In genomic region chr5:41706777-41707114, GRCm38 (mm10) we compare ENCODE assay signal across 8 mouse cellular contexts. TPM values are rescaled to one million over a fixed set of nuclear protein-coding genes. Genes with fewer than 3 reads are reported as not detected.
DNase-seq lines count a peak whose midpoint lies in the region; ATAC-seq and TF ChIP-seq lines count a peak whose summit lies in the region.

No protein-coding gene starts in this region.

- no peak overlapping the region for H3K27ac ChIP-seq in liver, adult 2 months (replicated peaks; ENCODE audit: insufficient read depth, low read depth, low read length)
- H3K27ac ChIP-seq in embryonic facial prominence, embryonic 13.5 days, result no peak overlapping the region
- H3K27ac ChIP-seq in intestine, embryonic 16.5 days (ENCODE audit: low read length), result no peak overlapping the region
- no peak overlapping the region for H3K27ac ChIP-seq in neural tube, embryonic 13.5 days (replicated peaks)

- peak overlapping the region; percentile 94 for H3K4me2 ChIP-seq in embryonic facial prominence, embryonic 13.5 days
- H3K4me2 ChIP-seq in intestine, embryonic 16.5 days (ENCODE audit: low read depth, low read length), result peak overlapping the region; percentile 77
- H3K4me2 ChIP-seq in neural tube, embryonic 13.5 days, result peak overlapping the region; percentile 99

- no peak for TF ChIP-seq CTCF in liver, adult 2 months (IDR thresholded peaks at IDR 0.05; ENCODE audit: low read depth, low read length)

- H3K79me2 ChIP-seq in liver, adult 2 months (ENCODE audit: control insufficient read depth, insufficient read depth, low read length), result no peaks in the 10 kb centered on the region; the same call in 1 of the 2 replicates

- 5% methylated on average over 9 of the region's 9 CpGs for WGBS in liver, adult 2 months
- WGBS in embryonic facial prominence, embryonic 13.5 days, result 5% methylated on average over 9 of the region's 9 CpGs
- WGBS in intestine, embryonic 16.5 days, result 5% methylated on average over 9 of the region's 9 CpGs
- WGBS in neural tube, embryonic 13.5 days, result 4% methylated on average over 9 of the region's 9 CpGs

- DNase-seq in liver, adult 2 months (ENCODE audit: extremely low read depth, low read depth, low spot score), result no peak
- no peak for DNase-seq in liver
- DNase-seq in B cell, adult 2 months, result no peak
- no peak for DNase-seq in cerebellum, postnatal 14 days
- DNase-seq in embryo, embryonic 9.5 days (ENCODE audit: extremely low spot score), result no peak

- H3K27me3 ChIP-seq in liver, adult 2 months (ENCODE audit: control insufficient read depth, insufficient read depth, low read length), result no peaks in the 10 kb centered on the region
- no peaks in the 10 kb centered on the region for H3K27me3 ChIP-seq in embryonic facial prominence, embryonic 13.5 days
- H3K27me3 ChIP-seq in intestine, embryonic 16.5 days (replicated peaks; ENCODE audit: control insufficient read depth, insufficient read depth, low read length), result no peaks in the 10 kb centered on the region
- H3K27me3 ChIP-seq in neural tube, embryonic 13.5 days, result no peaks in the 10 kb centered on the region

- H3K9ac ChIP-seq in liver, adult 2 months (ENCODE audit: low read depth, low read length), result peak overlapping the region; percentile 86
- peak overlapping the region; percentile 93 for H3K9ac ChIP-seq in embryonic facial prominence, embryonic 13.5 days
- H3K9ac ChIP-seq in intestine, embryonic 16.5 days (ENCODE audit: low read depth, low read length), result peak overlapping the region; percentile 91
- H3K9ac ChIP-seq in neural tube, embryonic 13.5 days, result peak overlapping the region; percentile 90

- peaks cover 2% of the 10 kb centered on the region; the same call in 1 of the 2 replicates for H3K4me1 ChIP-seq in liver, adult 2 months (ENCODE audit: control insufficient read depth, insufficient read depth, low read length)
- H3K4me1 ChIP-seq in embryonic facial prominence, embryonic 13.5 days, result peaks cover 6% of the 10 kb centered on the region; the same call in 1 of the 2 replicates
- peaks cover 3% of the 10 kb centered on the region; the same call in 1 of the 2 replicates for H3K4me1 ChIP-seq in intestine, embryonic 16.5 days (ENCODE audit: control insufficient read depth, insufficient read depth, low read length)
- H3K4me1 ChIP-seq in neural tube, embryonic 13.5 days (replicated peaks), result peaks cover 23% of the 10 kb centered on the region

- 0 out of 2 replicates have a peak, but pooled peaks cover 2% of the 10 kb centered on the region for H3K36me3 ChIP-seq in liver, adult 2 months (ENCODE audit: control insufficient read depth, insufficient read depth, low read length)
- no peaks in the 10 kb centered on the region for H3K36me3 ChIP-seq in embryonic facial prominence, embryonic 13.5 days
- no peaks in the 10 kb centered on the region for H3K36me3 ChIP-seq in intestine, embryonic 16.5 days (ENCODE audit: control insufficient read depth, insufficient read depth, low read length)
- no peaks in the 10 kb centered on the region for H3K36me3 ChIP-seq in neural tube, embryonic 13.5 days

- no peak for ATAC-seq in embryonic facial prominence, embryonic 13.5 days (ENCODE audit: insufficient number of reproducible peaks, insufficient read depth, low FRiP score, low TSS enrichment, low read depth)
- no peak for ATAC-seq in intestine, embryonic 16.5 days
- ATAC-seq in neural tube, embryonic 13.5 days (ENCODE audit: low read depth), result no peak

- peak overlapping the region; percentile 94 for H3K4me3 ChIP-seq in liver, adult 2 months (ENCODE audit: insufficient read depth, low read depth, low read length)
- H3K4me3 ChIP-seq in embryonic facial prominence, embryonic 13.5 days, result peak overlapping the region; percentile 94
- peak overlapping the region; percentile 98 for H3K4me3 ChIP-seq in intestine, embryonic 16.5 days (ENCODE audit: low read length)
- H3K4me3 ChIP-seq in neural tube, embryonic 13.5 days, result peak overlapping the region; percentile 82

- no peaks in the 10 kb centered on the region for H3K9me3 ChIP-seq in embryonic facial prominence, embryonic 13.5 days
- no peaks in the 10 kb centered on the region for H3K9me3 ChIP-seq in intestine, embryonic 16.5 days (ENCODE audit: control insufficient read depth, low read length)
- no peaks in the 10 kb centered on the region for H3K9me3 ChIP-seq in neural tube, embryonic 13.5 days

- no peak for TF ChIP-seq POLR2A in liver, adult 2 months (IDR thresholded peaks at IDR 0.05; ENCODE audit: extremely low read depth, insufficient read depth, low read length)

RNA-seq across cellular contexts. Expression of gene Rab28, which starts 1.2 kb away (rescaled TPM):
- 19.7 and 19.8 TPM in 2 replicates for total RNA-seq in liver, adult 2 months (2014; rRNA removed)
- polyA plus RNA-seq in liver, adult 2 months (2012; rRNA removed), result 10.3 and 12.4 TPM in 2 replicates
- polyA plus RNA-seq in embryonic facial prominence, embryonic 13.5 days (2015; fragmentation: Nextera tagmentation; extraction: Ambion mirVana), result 74.9 and 79.1 TPM in 2 replicates
- polyA plus RNA-seq in intestine, embryonic 16.5 days (2015; fragmentation: Nextera tagmentation; extraction: Ambion mirVana), result 41.9 and 49.6 TPM in 2 replicates
- polyA plus RNA-seq in neural tube, embryonic 13.5 days (2015; fragmentation: Nextera tagmentation; extraction: Ambion mirVana), result 68.3 and 69.3 TPM in 2 replicates

RNA-seq across cellular contexts. Expression of gene Nkx3-2, which starts 57.6 kb away (rescaled TPM):
- total RNA-seq in liver, adult 2 months (2014; rRNA removed), result not detected in 2 replicates
- polyA plus RNA-seq in liver, adult 2 months (2012; rRNA removed), result not detected in 2 replicates
- polyA plus RNA-seq in embryonic facial prominence, embryonic 13.5 days (2015; fragmentation: Nextera tagmentation; extraction: Ambion mirVana), result 0.35 TPM in 1 of 2 replicates, not detected in the other
- polyA plus RNA-seq in intestine, embryonic 16.5 days (2015; fragmentation: Nextera tagmentation; extraction: Ambion mirVana), result 1.5 and 1.9 TPM in 2 replicates
- 0.22 and 1.2 TPM in 2 replicates for polyA plus RNA-seq in neural tube, embryonic 13.5 days (2015; fragmentation: Nextera tagmentation; extraction: Ambion mirVana)
